Mouse (Mus musculus) heart, embryonic 13.5 days (tissue): ENCODE data around the gene Elovl1. TPM values are rescaled to one million over a fixed set of nuclear protein-coding genes. Genes with fewer than 3 reads are reported as not detected.

Experiments used
- ATAC-seq: fragments of 200-750 bp; cut with Nextera tagmentation; 2 replicates; pipeline ENCODE4 v1.8.0; 2017; ENCODE audit warnings: moderate TSS enrichment; ENCODE audit not compliant: insufficient number of reproducible peaks, low FRiP score, low TSS enrichment; ENCODE audit errors: extremely low read depth
- H3K27ac ChIP-seq: fragments of 300-500 bp; sonication (generic); replicated peaks from 2 replicates; pipeline ENCODE4 v1.5.1; 2015; ENCODE audit warnings: moderate library complexity, mild to moderate bottlenecking, inconsistent platforms
- H3K27me3 ChIP-seq: fragments of 300-500 bp; sonication (generic); replicated peaks from 2 replicates; pipeline ENCODE4 v1.6.1; 2015; ENCODE audit warnings: mild to moderate bottlenecking, inconsistent platforms
- H3K36me3 ChIP-seq: fragments of 300-500 bp; sonication (generic); 2 replicates; pipeline ENCODE4 v1.6.1; 2015; ENCODE audit warnings: mild to moderate bottlenecking, inconsistent platforms
- H3K4me1 ChIP-seq: fragments of 300-500 bp; sonication (generic); 2 replicates; pipeline ENCODE4 v1.6.1; 2015; ENCODE audit warnings: inconsistent platforms
- H3K4me2 ChIP-seq: fragments of 300-500 bp; sonication (generic); 2 replicates; pipeline ENCODE4 v1.6.1; 2015; ENCODE audit warnings: inconsistent platforms, mild to moderate bottlenecking, moderate library complexity
- H3K4me3 ChIP-seq: fragments of 300-500 bp; sonication (generic); 2 replicates; pipeline ENCODE4 v1.5.1; 2015; ENCODE audit warnings: moderate library complexity, mild to moderate bottlenecking, inconsistent platforms
- H3K9ac ChIP-seq: fragments of 300-500 bp; sonication (generic); 2 replicates; pipeline ENCODE4 v1.6.1; 2015; ENCODE audit warnings: inconsistent platforms, mild to moderate bottlenecking, moderate library complexity
- H3K9me3 ChIP-seq: fragments of 300-500 bp; sonication (generic); 2 replicates; pipeline ENCODE4 v1.6.1; 2016; ENCODE audit warnings: inconsistent platforms
- WGBS: fragments of 180-500 bp; shearing (Covaris S2); methylation state at CpG from one replicate; pipeline ENCODE4 v1.1.7; 2015; ENCODE audit warnings: mixed read lengths; 5-methylcytosine and 5-hydroxymethylcytosine counted together
- polyA plus RNA-seq: library from polyadenylated mRNA; unstranded; fragments of >200 nt; fragmentation: Nextera tagmentation; extraction: Ambion mirVana; gene quantifications from 2 replicates; pipeline ENCODE4 v1.2.1, GENCODE M21; 2015

Elovl1 gene
- polyA plus RNA-seq, 1 experiment from 2014 or later, result 56.4 TPM

DNA sequence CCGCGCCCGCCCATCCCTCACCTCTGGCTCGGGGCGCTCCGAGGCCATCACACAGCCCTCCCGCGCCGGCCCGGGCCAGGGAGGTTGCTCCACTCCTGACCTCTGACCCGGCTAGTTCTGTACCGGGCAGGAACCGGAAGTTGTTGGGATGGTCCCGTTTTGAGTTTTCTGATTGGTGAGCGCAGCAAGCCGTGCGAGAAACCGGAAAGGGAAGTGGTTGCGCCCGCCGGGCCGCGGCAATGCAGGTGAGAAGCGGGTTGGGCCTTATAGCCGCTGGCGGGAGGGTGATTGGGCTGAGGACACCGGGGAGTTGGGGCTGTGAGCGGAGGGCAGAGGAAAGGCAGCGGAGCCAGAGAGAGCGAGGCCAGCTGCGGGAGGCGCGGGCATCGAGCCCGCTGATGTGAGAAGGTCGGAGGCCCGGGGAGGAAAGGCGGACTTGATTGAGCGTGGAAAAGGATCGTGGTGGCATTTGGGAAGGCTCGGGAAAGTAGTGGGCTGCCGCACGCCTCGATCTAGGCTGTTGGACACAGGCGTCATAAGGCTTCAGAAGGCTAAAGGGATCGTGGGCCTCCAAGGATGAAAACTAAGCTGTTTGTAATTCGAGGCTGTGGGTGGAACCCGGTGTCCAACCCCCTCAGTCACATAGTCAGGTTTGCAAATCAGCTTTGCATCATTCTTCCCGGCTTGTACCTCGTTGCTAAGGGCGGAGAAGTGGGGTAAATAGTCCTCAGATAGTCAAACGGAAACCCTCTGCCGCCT is 18.6 kb upstream of the Elovl1 start, which contains the start of the genes Szt2 and Med8:
TSS of gene Szt2 (minus strand) at position 132 of the 759 bp plus-strand sequence.
TSS of gene Med8 (plus strand) at position 196 of the 759 bp plus-strand sequence.
- Histone ChIP-seq H3K9ac (peak within 1 kb of the TSS; percentile 94), H3K4me1 (peaks cover 21% of the 10 kb centered on the region), H3K9me3 (no peaks in the 10 kb centered on the region), H3K4me2 (peak within 1 kb of the TSS; percentile 91), H3K27ac (peak within 1 kb of the TSS; percentile 70), H3K27me3 (no peaks in the 10 kb centered on the region), H3K36me3 (peaks cover 53% of the 10 kb centered on the region), H3K4me3 (peak within 1 kb of the TSS; percentile 80)
- under 1% methylated on average over 51 of the region's 53 CpGs for WGBS
- ATAC-seq, result peak; percentile 91

GRCm38 (mm10) chr4:118410871-118411270 is 17.0 kb upstream of the Elovl1 start:
- Histone ChIP-seq H3K9ac (no peak overlapping the region), H3K27ac (no peak overlapping the region), H3K4me2 (no peak overlapping the region), H3K4me1 (peaks cover 21% of the 10 kb centered on the region), H3K36me3 (peaks cover 55% of the 10 kb centered on the region), H3K9me3 (no peaks in the 10 kb centered on the region), H3K4me3 (no peak overlapping the region), H3K27me3 (no peaks in the 10 kb centered on the region)
- ATAC-seq, result no peak
- 87% methylated on average over 5 of the region's 5 CpGs for WGBS

DNA sequence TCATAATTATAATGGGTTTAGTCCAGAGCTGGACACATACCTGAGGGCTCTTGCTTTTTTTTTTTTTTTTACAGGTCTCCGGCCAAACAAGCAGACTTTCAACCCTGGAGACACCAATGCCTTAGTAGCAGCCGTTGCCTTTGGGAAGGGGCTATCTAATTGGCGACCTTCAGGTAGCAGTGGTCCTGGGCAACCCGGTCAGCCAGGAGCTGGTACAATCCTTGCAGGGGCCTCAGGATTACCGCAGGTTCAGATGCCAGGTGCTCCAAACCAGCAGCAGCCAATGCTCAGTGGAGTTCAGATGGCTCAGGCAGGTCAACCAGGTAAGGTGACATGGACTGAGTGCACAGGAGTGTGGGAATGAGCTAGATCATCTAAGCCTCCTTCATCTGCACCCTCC is 14.3 kb upstream of the Elovl1 start:
- H3K27ac ChIP-seq, result no peak overlapping the region
- H3K4me2 ChIP-seq, result no peak overlapping the region
- no peaks in the 10 kb centered on the region for H3K9me3 ChIP-seq
- H3K36me3 ChIP-seq, result peaks cover 79% of the 10 kb centered on the region
- H3K4me1 ChIP-seq, result peaks cover 10% of the 10 kb centered on the region
- no peak overlapping the region for H3K4me3 ChIP-seq
- H3K27me3 ChIP-seq, result no peaks in the 10 kb centered on the region
- 90% methylated on average over 5 of the region's 5 CpGs for WGBS
- H3K9ac ChIP-seq, result no peak overlapping the region
- no peak for ATAC-seq

DNA sequence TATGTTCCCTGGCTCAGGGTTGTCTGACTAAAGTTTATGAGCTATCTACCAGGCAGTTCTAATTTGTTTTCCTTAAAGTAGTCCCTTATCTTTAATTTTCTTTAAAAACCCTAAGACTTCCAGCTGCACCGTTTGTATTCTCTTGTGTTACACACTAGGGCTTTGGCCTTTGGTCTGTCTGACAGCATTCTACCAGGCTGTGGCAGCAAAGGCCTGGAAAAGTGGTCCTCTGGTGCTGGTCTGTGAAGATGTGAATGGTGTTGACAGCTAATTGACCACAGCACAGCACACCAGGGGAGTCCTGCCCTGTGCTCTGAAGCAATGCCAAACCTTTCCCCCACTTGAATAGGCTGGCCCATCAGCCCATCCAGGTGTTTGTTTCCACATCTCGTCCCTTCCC is 12.1 kb upstream of the Elovl1 start:
- Histone ChIP-seq H3K27me3 (no peaks in the 10 kb centered on the region), H3K27ac (no peak overlapping the region), H3K36me3 (peaks cover 98% of the 10 kb centered on the region), H3K9ac (no peak overlapping the region), H3K9me3 (no peaks in the 10 kb centered on the region), H3K4me1 (no peaks in the 10 kb centered on the region), H3K4me3 (no peak overlapping the region), H3K4me2 (no peak overlapping the region)
- 79% methylated on average over 2 of the region's 2 CpGs for WGBS
- ATAC-seq, result no peak

DNA sequence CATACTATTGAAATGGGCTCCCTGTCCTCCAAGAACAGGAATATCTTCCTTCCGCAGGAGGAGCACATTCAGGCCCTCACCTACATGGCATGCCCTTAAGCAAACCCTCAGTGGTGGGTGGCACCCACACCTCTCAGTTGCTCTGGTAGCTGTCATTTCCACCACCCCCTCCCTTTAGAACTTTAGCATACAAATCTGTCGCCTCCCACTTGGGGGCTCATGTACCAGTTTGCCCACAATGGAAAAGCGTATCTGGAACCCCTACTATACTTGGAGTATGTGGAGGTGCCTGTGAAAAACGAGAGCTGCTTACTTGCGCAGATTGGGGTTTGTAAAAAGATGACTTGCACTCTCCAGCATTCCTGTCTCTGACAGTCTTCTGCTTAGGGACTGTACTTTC is 11.6 kb upstream of the Elovl1 start:
- Histone ChIP-seq H3K27ac (no peak overlapping the region), H3K4me1 (no peaks in the 10 kb centered on the region), H3K4me2 (no peak overlapping the region), H3K4me3 (no peak overlapping the region), H3K9me3 (no peaks in the 10 kb centered on the region), H3K27me3 (no peaks in the 10 kb centered on the region), H3K9ac (no peak overlapping the region), H3K36me3 (peaks cover 98% of the 10 kb centered on the region)
- 90% methylated on average over 5 of the region's 5 CpGs for WGBS
- no peak for ATAC-seq

DNA sequence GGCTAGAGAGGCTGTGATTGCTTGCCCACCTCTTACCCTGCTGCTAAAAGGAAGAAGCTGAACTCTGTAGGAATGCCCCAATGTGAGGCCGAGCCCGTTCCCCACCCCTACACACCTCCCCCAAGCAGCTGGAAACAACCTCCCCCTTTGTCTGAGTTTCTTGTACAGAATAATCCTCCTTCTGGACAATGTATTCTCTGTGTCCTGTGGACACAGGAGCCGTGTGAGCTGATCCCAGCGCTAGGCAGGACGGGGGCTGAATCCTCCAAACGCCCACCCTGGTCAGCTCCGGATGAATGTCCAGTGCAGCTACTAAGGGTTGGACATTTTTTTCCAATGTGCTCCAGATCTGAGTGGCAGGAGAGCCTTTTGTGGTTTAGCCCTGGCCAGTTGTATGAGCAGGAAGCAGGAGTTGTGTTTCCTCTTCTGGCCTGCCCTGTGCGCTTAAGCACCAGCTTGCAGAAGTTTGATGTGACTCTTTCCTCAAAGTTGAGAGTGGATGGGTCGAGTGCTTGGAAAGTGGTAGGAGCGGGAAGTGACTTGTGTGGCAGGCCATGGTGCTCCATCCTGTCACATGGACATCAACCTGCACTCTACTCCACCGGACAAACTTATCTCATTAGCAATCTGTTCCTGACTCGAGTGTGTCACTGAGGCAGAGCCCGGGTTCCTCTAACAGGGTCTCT is 10.6 kb upstream of the Elovl1 start:
- no peaks in the 10 kb centered on the region for H3K4me1 ChIP-seq
- H3K27ac ChIP-seq, result no peak overlapping the region
- ATAC-seq, result no peak
- no peaks in the 10 kb centered on the region for H3K9me3 ChIP-seq
- no peak overlapping the region for H3K4me2 ChIP-seq
- WGBS, result 81% methylated on average over 13 of the region's 13 CpGs
- H3K27me3 ChIP-seq, result no peaks in the 10 kb centered on the region
- H3K9ac ChIP-seq, result no peak overlapping the region
- H3K36me3 ChIP-seq, result peaks cover 96% of the 10 kb centered on the region
- no peak overlapping the region for H3K4me3 ChIP-seq

DNA sequence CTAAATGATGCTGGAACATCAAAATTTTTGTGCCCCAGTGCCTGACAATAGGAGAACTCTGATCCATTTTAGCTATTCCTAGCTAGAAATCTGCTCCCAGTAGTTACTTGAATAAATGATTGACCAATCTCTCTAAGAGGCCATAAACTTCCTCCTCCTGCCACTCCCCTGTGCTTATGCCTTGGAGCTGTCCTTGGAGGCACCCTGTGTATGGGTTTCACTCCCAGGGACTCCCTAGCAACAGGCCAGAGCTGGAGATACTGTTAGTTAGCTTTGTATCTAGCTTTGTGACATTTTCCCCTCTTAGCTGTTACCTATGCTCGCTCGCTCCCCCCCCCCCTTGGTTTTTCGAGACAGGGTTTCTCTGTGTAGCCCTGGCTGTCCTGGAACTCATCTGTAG is 6.5 kb upstream of the Elovl1 start:
- no peak for ATAC-seq
- WGBS, result 89% methylated on average over 3 of the region's 3 CpGs
- H3K36me3 ChIP-seq, result peaks cover 71% of the 10 kb centered on the region

GRCm38 (mm10) chr4:118424541-118425160 is 3.2 kb upstream of the Elovl1 start:
- Histone ChIP-seq H3K36me3 (peaks cover 41% of the 10 kb centered on the region), H3K9me3 (no peaks in the 10 kb centered on the region), H3K9ac (no peak overlapping the region), H3K4me3 (no peak overlapping the region), H3K4me1 (peaks cover 20% of the 10 kb centered on the region), H3K4me2 (no peak overlapping the region), H3K27me3 (no peaks in the 10 kb centered on the region), H3K27ac (no peak overlapping the region)
- 26% methylated on average over 4 of the region's 4 CpGs for WGBS
- no peak for ATAC-seq

More for the DNA sequence above, 6.5 kb upstream of the Elovl1 start:
- H3K9me3 ChIP-seq, result no peaks in the 10 kb centered on the region
- H3K4me2 ChIP-seq, result no peak overlapping the region
- no peak overlapping the region for H3K9ac ChIP-seq
- H3K27ac ChIP-seq, result no peak overlapping the region
- H3K4me3 ChIP-seq, result no peak overlapping the region
- H3K27me3 ChIP-seq, result no peaks in the 10 kb centered on the region
- no peaks in the 10 kb centered on the region for H3K4me1 ChIP-seq

DNA sequence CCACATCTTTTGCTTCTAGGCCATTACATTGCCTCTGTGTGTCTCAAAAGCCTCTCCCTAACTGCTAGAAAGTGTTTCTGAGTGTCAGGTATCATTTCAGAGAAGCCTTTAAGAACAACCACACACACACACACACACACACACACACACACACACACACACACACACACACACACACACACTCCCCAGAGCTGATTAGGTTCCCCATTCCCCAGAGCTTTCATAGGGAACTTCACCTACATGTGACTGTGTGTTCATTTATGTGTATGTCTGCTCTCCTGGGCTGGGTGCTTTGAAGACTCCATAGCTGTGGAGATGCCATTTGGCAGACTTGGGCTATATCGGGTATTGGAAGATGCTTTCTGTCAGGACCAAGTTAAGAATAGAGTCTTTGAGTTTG is 2.5 kb upstream of the Elovl1 start:
- H3K4me3 ChIP-seq, result no peak overlapping the region
- H3K9me3 ChIP-seq, result no peaks in the 10 kb centered on the region
- H3K4me1 ChIP-seq, result peaks cover 27% of the 10 kb centered on the region
- no peak overlapping the region for H3K27ac ChIP-seq
- H3K4me2 ChIP-seq, result no peak overlapping the region
- ATAC-seq, result no peak
- no peaks in the 10 kb centered on the region for H3K27me3 ChIP-seq
- WGBS, result 79% methylated on average over 1 of the region's 1 CpGs
- H3K36me3 ChIP-seq, result peaks cover 40% of the 10 kb centered on the region
- no peak overlapping the region for H3K9ac ChIP-seq

DNA sequence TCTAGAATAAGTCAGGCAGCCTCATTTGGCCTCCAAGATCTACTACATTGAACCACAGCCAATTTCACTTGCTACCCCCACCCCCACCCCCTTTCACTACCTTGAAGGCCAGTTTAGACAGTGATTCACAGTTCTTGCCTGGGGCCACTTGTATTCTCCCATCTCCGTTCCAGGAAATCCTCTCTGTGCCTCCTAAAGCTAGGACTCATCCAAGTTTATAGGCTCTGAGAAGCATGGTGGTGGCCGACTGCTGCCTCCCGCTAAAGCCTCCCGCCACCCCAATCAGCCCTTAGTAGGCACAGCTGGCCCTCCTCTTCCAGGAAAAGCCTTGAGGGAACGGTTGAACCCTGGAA is 502 bp upstream of the Elovl1 start:
- ATAC-seq, result no peak

DNA sequence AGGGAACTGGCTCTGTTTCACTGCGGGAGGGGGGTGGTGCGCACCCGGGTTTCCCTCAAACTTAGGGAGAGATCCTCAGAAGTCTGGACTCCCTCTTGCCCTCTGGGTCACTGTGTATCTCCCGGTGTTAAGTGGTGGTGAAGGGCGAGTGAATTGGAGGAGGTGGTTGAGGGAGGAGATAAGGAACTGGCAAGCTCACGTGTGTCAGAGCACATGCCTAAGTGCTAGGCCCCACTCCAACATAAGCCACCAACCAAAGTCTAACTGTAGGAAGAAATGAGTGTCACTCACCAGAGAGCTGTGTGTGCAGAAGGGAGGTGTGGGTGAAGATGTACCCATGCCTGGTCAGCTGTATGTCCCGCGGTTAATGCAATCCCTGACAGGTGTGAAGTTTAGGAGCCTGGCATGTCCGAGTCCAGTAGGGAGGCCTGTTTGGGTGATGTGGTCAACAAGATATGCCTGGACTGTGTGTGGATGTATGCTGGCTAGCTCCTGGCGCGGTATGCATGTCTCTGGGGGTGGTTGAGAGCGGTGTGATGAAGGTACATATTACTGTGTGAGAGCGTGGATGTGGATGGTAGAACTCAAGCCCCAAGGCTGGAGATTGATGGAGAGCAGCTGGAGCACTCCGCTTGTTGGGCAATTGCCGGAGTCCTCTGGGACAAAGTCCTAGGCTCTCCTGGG is 780 bp downstream of the Elovl1 start:
- Histone ChIP-seq H3K4me2 (peak overlapping the region; percentile 83), H3K27ac (peak overlapping the region; percentile 84), H3K27me3 (no peaks in the 10 kb centered on the region), H3K9ac (peak overlapping the region; percentile 89), H3K4me3 (peak overlapping the region; percentile 77), H3K4me1 (peaks cover 34% of the 10 kb centered on the region), H3K9me3 (no peaks in the 10 kb centered on the region), H3K36me3 (peaks cover 45% of the 10 kb centered on the region)
- ATAC-seq, result no peak
- WGBS, result 33% methylated on average over 15 of the region's 15 CpGs

More for the DNA sequence above, 502 bp upstream of the Elovl1 start:
- 4% methylated on average over 5 of the region's 5 CpGs for WGBS
- Histone ChIP-seq H3K9ac (peak overlapping the region; percentile 82), H3K4me3 (peak overlapping the region; percentile 77), H3K9me3 (no peaks in the 10 kb centered on the region), H3K4me2 (peak overlapping the region; percentile 83), H3K27ac (peak overlapping the region; percentile 84), H3K4me1 (peaks cover 32% of the 10 kb centered on the region), H3K36me3 (peaks cover 42% of the 10 kb centered on the region), H3K27me3 (no peaks in the 10 kb centered on the region)
